Mouse (Mus musculus): ENCODE results near the gene Gramd4. TPM values are rescaled to one million over a fixed set of nuclear protein-coding genes. Genes with fewer than 3 reads are reported as not detected.

The Gramd4 gene
- 10 to 100 TPM; 15.4 to 22.2 (median 17.5) TPM for total RNA-seq (2022)

GRCm38 (mm10) chr15:86057413-86057812, at the start of gene Gramd4:
Gene Gramd4 (plus strand): TSS chr15:86057695.
- DNase-seq = no peak

GRCm38 (mm10) chr15:86013130-86013529, 44.4 kb upstream of the Gramd4 start:
- no peak for DNase-seq

DNA sequence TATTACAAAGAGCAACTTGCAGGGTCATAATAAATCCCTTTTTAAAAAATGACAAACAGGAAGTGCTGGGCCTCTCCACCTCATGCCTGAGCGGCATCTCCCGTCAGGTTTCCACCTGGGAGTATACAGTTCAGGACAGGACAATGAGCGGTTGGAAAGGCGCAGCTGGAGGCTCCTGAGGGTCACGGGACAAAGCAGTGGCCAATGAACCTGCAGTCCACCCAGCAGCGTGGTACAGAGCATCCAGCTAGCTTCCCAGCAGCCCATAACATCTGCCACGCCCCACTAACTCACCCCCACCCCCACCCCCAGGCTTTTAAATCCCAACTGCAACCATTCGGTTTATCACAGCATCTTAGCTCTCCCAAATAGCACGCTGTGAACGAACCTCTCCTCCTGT, 43.8 kb upstream of the Gramd4 start:
- no peak for DNase-seq

DNA sequence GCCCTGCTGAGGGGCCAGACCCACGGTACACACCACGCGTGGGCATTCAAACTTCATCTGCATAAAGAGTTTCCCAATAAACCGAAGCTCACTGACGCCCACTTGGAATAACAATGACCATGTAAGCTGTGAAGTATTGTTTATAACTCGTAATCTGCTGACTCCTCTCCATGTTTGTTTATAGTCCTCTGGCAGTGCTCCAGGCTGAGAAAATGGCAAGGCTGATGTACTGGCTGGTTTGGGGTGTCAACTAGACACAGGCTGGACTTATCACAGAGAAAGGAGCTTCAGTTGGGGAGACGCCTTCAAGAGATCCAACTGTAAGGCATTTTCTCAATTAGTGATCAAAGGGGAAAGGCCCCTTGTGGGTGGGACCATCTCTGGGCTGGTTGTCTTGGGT, 42.5 kb upstream of the Gramd4 start:
- peak; percentile 43 for DNase-seq

DNA sequence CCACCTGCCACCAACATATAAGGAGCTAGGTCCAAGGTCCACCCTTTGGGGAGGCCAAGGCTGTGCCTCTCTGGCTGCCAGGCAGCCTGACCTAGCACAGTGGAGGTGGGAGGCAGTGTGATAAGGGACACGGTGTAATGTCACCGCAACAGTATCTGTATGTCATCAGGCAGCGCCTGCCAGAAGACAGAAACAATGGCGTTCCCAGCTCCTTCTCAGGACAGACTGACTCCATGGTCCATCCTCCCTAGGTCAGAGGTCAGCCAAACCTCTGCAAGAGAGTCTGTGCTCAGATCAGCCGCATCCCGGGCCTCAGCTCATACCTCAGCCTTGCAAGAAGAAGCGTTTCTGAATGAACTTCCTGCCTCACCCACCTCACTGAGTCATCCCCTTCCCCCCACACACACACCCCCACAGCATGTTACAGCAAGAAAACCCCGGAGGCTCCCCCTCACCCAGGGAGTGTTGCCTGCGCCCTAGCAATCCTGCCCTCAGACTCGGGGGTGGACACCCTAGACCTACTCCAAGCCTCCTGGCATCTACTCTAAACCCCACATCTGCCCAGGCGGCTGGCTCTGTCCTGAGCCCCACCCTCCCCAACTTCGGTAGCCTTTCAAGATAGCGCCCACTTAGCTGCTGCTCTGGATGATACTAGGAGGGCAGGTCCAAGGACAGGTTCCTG, 41.5 kb upstream of the Gramd4 start:
- no peak for DNase-seq

DNA sequence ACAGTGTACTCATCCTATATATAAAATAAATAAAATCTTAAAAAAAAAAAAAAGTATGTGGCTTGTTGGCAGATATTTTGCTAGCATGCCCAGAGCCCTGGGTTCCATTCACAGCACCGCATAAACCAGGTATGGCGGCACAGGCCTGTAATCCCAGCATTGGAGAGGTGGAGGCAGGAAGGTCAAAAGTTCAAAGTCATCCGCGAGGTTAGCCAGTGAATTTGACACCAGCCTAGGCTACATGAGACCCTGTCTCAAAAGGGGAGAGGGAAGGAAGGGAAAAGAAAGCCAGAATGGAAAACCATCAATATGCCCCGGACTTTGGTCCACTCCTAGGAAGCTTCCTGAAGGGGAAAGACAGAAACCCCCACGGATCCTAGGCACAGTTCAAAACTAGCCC, 40.2 kb upstream of the Gramd4 start:
- no peak for DNase-seq

- no peak for DNase-seq
These were observed 38.6 kb upstream of the Gramd4 start for GRCm38 (mm10) chr15:86018753-86019512.

- DNase-seq = no peak
These were observed 37.5 kb upstream of the Gramd4 start for GRCm38 (mm10) chr15:86020008-86020407.

- no peak for DNase-seq
These were observed 36.2 kb upstream of the Gramd4 start for GRCm38 (mm10) chr15:86021301-86021700.

DNA sequence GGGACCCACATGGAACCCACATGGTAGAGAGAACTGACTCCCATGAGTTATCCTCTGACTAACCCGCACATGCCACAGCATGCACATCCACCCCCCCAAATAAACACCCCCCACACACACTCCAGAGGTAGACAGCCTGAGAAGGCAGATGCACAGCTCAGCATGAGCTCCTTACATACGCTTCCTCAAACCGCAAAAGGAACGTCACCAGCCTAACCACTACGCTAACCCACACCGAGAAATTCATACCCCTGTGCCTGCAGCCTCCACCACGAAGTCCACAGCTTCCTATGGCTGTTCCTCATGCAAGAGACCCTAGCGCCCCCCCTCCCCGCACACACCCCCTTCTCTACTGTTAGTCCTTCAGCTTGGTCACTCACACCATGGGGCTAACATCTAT, 35.5 kb upstream of the Gramd4 start:
- no peak for DNase-seq

GRCm38 (mm10) chr15:86027871-86028270, 29.6 kb upstream of the Gramd4 start:
- DNase-seq = no peak

DNA sequence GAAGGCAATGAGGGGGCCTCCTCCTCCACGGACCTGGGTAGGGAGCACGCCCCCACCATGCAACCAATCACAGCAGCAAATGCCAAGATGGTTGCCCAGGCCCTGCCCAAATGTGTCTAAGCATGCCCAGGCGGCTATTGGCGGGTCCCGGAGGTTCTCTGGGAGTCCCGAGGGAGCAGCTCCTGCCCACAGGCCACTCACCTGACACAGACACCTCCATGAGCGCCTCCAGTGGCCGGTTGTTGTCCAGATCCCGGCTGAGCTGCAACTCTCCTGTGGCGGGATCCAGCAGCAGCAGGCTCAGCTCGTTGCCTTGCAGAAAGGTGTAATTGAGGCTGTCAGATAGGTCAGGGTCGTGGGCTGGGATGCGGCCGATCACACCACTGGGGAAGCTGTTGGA, 27.5 kb upstream of the Gramd4 start:
- DNase-seq = no peak

DNA sequence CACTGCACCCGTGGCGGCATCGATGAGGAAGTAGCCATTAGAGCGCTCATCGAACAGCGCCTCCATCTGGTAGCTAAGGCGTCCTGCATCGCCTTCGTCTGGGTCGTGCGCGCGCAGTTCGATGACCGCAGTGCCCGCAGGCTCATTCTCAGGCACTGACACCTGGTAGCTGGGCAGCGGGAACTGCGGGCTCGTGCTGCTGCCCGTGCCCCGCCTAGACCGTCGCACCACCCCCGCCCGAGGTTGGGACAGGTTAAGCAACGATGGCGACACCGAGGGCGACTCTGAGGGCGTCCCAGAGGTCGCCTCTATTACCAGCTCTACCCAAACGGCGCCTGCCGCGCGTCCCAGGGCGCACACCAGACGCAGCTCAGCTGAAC, 24.7 kb upstream of the Gramd4 start:
- no peak for DNase-seq

GRCm38 (mm10) chr15:86033191-86033841, 24.2 kb upstream of the Gramd4 start, which contains the start of gene Celsr1:
Gene Celsr1 (minus strand): TSS chr15:86033777.
- DNase-seq = no peak

GRCm38 (mm10) chr15:86034021-86034523, 23.4 kb upstream of the Gramd4 start:
- no peak for DNase-seq

DNA sequence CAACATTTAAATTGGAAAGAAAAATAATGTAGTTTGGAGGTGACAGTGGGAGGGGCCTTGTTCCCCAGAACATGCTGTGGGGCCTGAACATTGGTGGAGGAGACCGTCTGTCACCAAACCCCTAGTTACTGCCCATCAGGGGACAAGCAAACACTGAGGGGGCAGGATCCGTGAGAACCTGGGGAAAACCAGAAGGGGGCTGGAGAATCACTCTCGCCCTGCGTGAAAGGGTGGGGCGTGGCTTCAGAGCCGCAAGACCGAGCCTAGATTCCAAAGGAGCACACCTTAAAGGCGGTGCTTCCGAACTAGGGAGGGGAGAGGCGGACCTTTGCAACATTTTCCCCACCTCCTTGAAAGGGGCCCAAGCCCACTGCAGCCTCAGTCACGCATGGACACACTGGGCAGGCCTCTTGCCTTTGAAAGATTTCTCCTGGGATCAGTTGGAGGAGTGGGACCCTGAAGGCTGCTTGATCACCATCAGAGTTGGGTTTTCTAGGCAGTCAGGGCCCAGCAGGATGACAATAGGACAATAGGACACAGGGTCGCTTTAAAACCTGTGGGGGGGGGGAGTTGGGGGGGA, 22.6 kb upstream of the Gramd4 start:
- DNase-seq = no peak

- DNase-seq = no peak
These were observed 21.6 kb upstream of the Gramd4 start for GRCm38 (mm10) chr15:86035913-86036312.

GRCm38 (mm10) chr15:86038802-86039201, 18.7 kb upstream of the Gramd4 start:
- DNase-seq = peak; percentile 55

DNA sequence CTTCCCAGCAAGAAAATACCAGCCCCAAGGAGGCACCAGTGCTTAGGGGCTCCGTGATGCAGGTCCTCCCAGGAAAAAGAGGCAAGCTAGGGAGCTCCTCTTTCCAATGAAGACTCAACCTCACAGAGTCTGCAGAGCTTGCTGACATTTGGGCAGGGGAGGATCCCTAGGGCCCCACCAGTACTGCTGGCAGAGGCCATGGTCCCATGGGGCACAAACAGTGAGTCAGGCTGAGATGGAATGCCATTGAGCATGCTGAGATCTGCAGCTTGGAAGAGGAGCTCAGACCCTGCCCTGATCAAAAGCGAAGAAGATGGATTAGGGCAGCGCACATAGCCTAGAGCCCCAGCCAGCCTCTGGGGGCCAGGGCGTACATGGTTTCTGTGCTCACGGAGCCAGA, 16.1 kb upstream of the Gramd4 start:
- no peak for DNase-seq

DNA sequence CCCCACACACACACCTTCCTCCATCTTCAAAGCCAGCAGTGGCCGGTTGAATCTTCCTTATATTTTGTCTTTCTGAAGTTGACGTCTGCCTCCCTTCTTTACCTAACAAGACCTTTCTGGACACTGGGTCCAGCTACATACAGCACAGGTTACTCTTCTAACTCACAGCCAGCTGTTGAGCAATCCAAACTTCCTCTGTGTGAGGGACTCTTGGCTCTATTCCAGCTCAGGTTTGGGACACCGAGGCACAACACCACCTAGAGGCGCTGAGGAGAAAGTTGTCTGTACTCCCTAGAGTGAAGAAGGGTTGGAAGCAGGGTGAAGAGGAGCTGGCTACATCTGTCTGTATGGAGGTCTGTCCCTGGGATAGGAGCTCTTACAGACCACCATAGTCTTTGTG, 15.1 kb upstream of the Gramd4 start:
- no peak for DNase-seq

GRCm38 (mm10) chr15:86049510-86049909, 8.0 kb upstream of the Gramd4 start:
- DNase-seq = no peak

DNA sequence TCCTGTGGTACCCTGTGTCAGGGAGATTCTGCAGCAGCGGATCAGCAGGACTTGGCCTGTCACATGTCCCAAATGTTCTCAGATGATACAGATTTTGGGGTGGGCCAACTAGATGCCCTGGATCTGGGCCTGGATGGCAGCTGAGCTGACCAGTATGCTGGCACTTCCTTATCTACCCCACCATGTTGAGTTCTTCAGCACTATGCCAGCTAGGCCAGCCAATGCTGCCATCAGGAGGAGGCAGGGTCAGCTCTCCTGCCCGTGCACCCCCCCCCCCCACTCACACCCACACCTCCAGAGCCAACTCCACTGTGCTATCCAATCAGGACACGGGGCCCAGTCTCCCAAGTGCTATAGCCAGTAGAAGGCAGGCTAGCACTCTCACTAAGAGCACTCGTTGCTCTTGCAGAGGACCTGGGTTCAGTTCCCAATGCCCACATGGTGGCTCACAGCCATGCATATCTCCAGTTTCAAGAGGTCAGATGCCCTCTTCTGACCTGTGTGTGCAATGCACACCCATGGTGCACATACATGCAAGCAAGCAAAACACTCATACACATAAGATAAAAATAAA, 7.2 kb upstream of the Gramd4 start:
- DNase-seq = no peak

- DNase-seq = no peak
These were observed 6.3 kb upstream of the Gramd4 start for GRCm38 (mm10) chr15:86051152-86051551.

Data from adrenal gland, adult 8-10 months (tissue).